Mouse (Mus musculus) common myeloid progenitor, adult 5-6 weeks (primary cell): ENCODE data around the gene Zg16. TPM values are rescaled to one million over a fixed set of nuclear protein-coding genes. Genes with fewer than 3 reads are reported as not detected.
"Not testable (repeated sequence)": the region's sequence is repeated elsewhere in the genome, so short reads cannot be mapped to it uniquely, and the experiment has no call there.

Experiments used
- ATAC-seq: replicated peaks from 2 replicates; pipeline ENCODE4 v1.8.0; 2016; ENCODE audit warnings: low read depth, mild to moderate bottlenecking, moderate TSS enrichment, inconsistent platforms; ENCODE audit not compliant: poor library complexity, severe bottlenecking
- total RNA-seq: library from RNA; stranded (forward); fragments of 200-1000, 187-1606 nt; gene quantifications from 2 replicates; pipeline ENCODE4 v1.2.3, GENCODE M21; 2017

The Zg16 gene
- total RNA-seq, result 22.6 and 31.2 TPM in 2 replicates

DNA sequence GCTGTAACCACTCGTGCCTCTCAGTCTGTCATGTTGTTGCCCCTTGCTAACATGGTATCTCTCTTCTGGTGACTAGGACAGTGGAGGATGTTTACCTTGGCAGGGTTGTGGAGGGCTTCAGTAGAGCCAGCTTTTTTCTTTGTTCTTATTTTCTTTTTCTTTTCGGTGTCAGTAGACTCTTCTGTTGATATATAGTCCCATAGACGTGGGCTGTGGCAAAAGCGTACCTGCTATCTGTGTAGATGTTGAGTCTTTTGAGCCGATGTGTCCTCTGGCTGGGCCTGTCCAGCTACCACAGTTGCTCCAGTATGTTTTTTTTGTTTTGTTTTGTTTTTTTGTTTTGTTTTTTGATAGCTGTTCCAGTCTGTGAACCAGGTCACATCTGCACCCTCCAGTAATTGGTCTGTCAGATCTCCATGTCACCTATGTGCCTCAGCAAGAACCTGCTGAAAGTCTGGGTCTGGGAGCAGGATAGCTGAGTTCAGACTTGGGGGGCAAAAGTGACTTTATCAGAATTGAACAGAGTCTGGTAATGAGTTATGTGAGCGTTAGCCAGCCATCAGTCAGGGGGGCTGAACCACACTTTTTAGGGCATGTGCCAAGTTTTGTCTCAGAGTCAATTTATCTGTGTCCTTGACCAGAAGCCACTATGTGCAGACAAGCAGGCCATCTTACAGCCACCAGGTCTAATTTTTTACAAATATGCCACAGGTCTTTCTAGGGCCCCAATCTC is at the start of gene Zg16:
TSS of gene Zg16 (minus strand) at position 51 of the 733 bp plus-strand sequence.
- ATAC-seq, result not testable (repeated sequence)

- peak; percentile 7; the same call in 1 of the 2 replicates for ATAC-seq
Observed at GRCm38 (mm10) chr7:127136181-127137071, 49.3 kb upstream of the Zg16 start.

DNA sequence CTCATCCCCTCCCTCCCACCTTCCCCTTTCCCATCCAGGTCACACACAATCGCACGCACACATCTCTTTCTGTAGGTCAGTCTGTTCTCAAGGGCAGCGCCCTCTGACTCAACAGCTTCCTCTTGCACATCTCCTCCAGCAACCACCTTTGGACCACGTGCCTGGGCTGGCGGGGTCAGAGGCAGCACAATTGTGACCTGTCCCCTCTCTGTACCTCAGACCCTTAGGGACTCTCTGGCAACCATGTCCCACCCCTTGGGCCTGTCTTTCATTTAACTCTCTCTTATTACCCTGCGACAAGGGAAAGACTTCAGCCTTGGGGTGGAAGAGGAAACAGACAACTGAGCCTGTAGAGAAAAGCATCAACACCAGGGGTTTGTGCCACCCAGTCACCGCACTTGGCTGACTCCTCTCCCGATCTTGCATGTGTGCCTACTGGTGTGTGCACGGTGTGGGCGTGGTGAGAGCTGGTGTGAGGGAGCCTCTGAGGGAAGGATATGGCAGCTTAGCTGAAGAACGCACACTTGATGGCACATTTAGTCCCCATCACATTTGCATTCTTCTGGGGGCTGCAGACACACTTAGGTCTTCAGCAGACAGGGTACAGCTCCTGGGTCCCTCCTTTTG is 47.8 kb upstream of the Zg16 start:
- peak; percentile 16; the same call in 1 of the 2 replicates for ATAC-seq

GRCm38 (mm10) chr7:127133125-127133524 is 46.0 kb upstream of the Zg16 start:
- no peak for ATAC-seq

DNA sequence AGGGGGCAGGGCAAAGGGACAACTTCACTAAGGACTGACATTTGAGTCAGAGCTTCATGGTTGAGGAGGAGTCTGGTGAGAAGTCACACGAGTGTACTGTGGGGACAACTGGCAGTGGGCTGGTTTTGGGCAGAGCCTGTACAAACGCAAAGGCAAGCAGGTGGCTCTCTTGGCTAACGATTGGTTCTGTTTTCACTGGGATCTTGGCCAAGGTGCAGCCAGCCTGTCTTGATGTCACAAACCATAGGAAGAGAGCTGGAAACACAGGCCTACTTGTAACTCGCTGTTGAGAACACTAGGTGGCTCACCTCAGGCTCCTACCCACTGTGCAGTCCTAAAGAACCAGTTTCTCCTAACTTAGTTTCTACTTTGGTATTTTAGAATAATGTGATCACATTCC is 42.5 kb upstream of the Zg16 start:
- peak; percentile 88 for ATAC-seq

GRCm38 (mm10) chr7:127121911-127122270 is 34.8 kb upstream of the Zg16 start, which contains the start of gene Qprt:
TSS of gene Qprt (minus strand) at chr7:127122226.
- no peak for ATAC-seq

DNA sequence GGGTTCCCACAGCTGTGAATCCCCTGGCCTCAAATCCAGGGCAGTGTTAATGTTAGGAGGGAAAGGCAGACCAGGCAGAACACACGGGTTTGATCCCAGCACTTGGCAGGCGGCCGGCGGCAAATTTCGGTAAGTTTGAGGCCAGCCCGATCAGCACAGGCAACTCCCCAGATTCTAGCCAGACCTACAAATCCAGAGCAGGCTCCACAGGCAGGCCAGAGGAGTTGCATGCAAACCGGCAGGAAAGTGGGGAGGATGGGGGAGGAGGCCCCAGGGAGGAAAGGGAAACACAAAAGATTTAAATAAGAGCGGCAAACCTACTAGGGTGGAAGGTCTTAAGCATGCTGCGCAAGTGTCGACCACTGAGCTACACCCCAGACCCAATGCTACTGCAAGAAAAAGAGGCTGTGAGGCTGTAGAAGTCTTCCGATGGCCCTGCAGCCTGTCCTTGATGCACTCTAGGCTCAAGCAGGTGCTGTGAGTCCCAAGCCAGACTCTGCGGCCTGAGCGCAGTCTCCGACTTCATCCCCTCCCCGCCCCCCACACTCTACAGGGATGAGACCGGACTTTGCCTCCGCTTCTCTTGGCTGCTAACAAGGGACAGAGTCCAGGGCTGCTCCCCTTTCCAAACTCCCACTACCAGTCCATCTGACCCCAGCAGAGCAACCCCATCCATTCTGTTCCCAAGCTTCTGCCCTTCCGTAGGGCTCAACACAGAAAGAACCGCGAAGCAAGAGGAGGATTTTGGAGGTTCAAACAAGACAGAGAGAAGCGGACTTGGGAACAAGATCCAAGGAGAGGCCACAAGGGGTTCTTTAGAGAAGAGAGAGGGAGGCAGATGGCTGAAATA is 34.2 kb upstream of the Zg16 start:
- no peak for ATAC-seq

- no peak for ATAC-seq
Observed at GRCm38 (mm10) chr7:127118671-127119445, 31.7 kb upstream of the Zg16 start.

DNA sequence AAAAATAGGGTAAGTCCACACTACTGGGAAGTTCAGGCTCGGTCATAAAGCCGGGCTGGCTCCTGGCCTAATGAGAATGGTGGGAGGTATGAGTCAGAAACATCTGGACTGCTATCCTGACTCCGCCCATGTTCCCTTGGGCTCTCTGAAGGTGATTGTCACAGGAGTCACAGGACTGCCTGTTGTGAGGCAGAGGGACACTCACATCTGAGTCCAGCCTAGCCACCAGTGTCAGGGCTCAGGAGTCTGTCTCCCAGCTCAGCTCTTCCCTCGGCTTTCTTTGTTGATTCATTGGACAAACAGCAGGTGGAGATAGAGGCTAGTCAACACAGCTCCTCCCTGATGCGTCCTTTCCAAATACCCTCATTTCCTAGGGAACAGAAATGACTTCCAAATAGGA is 30.8 kb upstream of the Zg16 start:
- ATAC-seq, result no peak

DNA sequence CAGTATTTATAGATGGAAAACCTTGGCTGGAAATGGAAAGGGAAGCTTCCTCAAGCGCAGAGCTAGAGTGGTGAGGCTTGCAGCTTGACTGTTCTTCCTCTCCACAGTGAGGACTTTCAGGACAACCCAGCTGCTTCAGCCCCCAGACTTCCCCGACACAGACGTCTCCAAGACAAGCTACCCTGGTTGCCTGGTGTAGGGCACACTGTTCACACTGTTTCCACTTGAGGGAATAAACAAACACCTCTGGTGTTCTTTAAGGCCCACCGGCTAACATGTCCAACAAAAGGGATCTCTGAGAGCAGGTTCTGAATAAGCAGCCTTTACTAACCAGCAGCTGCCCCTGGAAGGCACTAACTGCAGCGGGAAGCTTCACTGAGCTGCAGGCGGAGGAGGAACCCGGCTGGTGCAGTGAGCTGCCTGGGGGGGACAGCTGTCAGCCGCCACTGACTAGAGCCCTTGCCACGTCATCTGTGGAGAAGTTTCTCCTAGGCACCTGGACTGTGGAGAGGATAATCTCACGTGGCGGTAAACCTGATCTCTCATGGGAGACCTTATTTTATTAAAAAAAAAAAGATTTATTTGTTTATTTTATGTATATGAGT is 29.3 kb upstream of the Zg16 start:
- ATAC-seq, result no peak

- no peak for ATAC-seq
Observed at GRCm38 (mm10) chr7:127114920-127115319, 27.8 kb upstream of the Zg16 start.

DNA sequence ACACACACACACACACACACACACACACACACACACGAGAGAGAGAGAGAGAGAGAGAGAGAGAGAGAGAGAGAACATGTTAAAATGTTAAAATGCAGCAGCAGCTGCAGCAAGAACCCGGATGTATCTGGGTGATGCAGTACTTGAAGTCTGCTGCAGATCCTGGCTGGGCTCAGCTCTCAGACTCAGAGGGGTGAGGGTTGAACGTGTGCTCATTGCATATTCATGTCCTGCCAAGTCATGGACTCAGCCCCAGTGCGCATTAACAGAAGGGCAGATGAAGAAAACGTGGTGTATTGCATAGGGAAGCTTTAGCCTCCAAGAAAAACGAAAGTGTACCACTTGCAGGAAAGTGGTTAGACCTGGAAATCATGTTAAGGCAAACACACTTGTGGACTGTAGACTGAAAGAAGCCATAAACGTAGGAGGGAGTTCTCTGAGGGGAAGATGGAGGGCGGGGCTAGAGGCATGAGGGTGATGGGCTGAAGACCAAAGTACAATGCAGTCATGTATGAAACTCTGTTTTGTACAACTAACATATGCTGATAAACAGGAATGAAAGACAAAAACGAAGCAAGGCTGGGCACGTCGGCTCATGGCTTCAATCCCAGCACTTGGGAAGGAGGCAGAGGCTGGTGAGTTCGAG is 26.6 kb upstream of the Zg16 start:
- ATAC-seq, result peak; percentile 41

DNA sequence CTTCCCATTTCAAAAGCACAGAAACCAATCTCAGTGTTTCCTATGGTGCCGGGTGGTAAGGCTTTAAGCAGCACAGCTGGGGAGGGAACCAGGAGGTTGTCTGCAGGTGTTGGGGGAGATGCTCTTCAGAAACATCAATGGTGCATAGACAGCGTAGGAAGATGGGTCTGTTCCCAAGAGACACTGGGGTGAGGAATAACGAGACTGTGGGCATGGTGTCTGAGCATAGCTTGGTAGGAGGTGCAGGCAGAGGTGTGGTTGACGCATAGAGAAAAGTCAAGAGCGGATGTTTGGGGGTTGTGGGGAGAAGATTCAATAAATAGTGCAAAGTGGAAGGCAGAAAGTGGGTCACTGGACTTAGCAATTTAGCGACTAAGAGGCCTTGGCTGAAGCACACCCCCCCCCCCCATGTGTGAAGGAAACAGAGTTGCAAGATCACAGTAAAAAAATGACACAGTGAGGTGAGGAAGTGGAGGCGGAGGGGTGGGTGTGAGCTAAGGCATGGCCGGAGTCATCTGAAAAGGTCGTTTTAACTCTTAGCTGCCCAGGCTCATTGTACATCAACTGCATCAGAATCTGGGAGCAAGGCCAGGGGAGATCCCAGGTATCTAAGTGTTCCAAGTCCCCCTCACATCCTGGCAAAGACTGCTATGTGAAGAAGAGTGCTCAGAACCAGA is 25.9 kb upstream of the Zg16 start:
- ATAC-seq, result no peak

DNA sequence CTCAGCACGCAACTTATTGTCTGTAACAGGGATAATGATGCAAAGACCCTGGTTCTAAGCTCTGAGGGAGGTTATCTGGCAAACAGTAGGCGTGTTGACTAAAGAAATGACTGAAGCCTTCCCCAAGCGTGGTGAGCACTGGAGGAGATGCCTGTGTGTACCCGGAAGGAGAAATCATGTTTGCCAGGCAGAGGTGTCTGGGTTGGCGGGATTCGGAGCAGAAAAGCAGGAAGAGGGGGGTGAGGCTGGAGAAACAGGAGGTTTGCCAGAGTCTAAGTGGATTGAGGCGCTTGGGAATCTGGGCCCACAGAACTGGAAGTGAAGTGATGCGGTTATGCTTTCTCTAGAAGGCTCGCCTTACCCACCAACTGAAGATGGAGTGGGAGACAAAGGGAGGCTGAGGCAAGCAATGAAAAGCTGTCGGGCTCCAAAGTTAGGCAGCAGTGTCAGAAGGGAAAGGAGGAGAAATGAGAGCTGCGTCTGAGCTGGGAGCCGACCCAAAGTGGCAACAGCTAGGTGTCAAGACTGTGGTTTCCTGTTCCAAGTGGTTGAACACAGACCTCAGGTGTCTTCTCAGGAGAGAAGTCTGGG is 25.2 kb upstream of the Zg16 start:
- no peak for ATAC-seq

DNA sequence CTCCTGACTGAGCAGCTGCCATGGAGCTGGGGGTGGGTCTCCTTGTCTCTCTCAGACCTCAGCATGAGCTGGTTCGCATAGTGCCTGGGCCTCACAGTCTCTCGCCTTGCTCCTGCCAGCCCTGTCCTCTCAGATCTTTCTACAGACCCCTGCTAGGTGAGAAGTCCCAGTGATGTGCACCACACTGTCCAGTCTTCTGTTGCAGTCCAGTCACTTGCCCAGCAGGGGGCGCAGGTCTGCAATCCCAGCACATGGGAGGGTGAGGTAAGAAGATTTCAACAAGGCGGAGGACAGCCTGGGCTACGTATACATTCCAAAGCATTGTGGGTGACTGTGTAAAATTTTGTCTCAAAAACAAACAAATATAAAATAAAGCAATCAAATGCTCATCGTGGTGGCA is 24.3 kb upstream of the Zg16 start:
- peak; percentile 38 for ATAC-seq

GRCm38 (mm10) chr7:127110239-127111007 is 23.3 kb upstream of the Zg16 start:
- ATAC-seq, result peak; percentile 75

DNA sequence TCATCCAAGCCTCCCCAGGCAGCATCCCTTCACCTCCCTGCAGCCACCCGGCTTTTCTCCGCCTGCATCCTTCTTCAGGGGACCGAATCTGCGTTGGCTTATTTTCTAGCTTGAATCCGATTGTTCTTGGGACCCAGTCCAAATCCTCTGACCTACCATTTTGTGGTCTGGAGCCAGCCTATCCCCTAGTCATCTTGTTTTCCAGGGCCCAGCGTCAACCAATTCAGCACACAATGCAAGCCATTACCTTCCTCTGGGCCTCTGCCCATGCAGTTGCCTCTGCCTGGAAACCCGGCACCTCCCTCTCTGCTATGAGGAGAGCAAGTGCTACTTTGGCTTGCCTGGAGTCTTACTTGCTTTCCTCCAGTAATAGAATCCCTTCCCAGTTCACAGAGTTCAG is 18.4 kb upstream of the Zg16 start:
- ATAC-seq, result no peak
